ENCODE assay signal across 25 mouse cellular contexts in genomic region chr10:81154313-81154712, GRCm38 (mm10). TPM values are rescaled to one million over a fixed set of nuclear protein-coding genes. Genes with fewer than 3 reads are reported as not detected.
DNase-seq lines count a peak whose midpoint lies in the region; ATAC-seq lines count a peak whose summit lies in the region.
"Had no signal": no experiment of that assay in that cellular context is flagged by ENCODE, and none has a peak within 500 bp of the region (broad histone marks: within the 10 kb centered on the region; RNA-seq: fewer than 3 reads in every experiment).

No protein-coding gene starts in this region.

- ATAC-seq in midbrain, embryonic 16.5 days, result no peak
- no peak for ATAC-seq in stomach, embryonic 15.5 days (ENCODE audit: insufficient read depth, low FRiP score, low read depth)
- ATAC-seq: Patski had no signal

- no peak for DNase-seq in heart, embryonic 10.5 days (ENCODE audit: low spot score)
- DNase-seq in heart, adult 11 months, result no peak
- DNase-seq in midbrain, embryonic 10.5 days (ENCODE audit: low spot score), result no peak
- DNase-seq in embryonic facial prominence, embryonic 10.5 days (ENCODE audit: low spot score), result no peak
- no peak for DNase-seq in spleen, postnatal 14 days (ENCODE audit: low spot score in 2 of 2)
- DNase-seq in adrenal gland, postnatal 25 days, result no peak
- DNase-seq: cerebellum, adult 9-11 months; embryo, embryonic 11 days; gastrocnemius, postnatal 10 days; kidney, adult 11 months; kidney, postnatal 25 days; layer of hippocampus, adult 9-11 months; liver, embryonic 13.5 days; right cerebral cortex, postnatal 25 days had no signal

- no peaks in the 10 kb centered on the region for H3K27me3 ChIP-seq in heart, embryonic 10.5 days (ENCODE audit: insufficient read depth, poor library complexity, severe bottlenecking)
- H3K27me3 ChIP-seq in midbrain, embryonic 10.5 days (ENCODE audit: low read depth, poor library complexity, severe bottlenecking), result no peaks in the 10 kb centered on the region
- H3K27me3 ChIP-seq in midbrain, embryonic 16.5 days (ENCODE audit: control insufficient read depth, insufficient read depth, low read depth, low read length), result no peaks in the 10 kb centered on the region
- H3K27me3 ChIP-seq in embryonic facial prominence, embryonic 10.5 days (replicated peaks; ENCODE audit: low read depth, poor library complexity, severe bottlenecking), result no peaks in the 10 kb centered on the region
- H3K27me3 ChIP-seq in stomach, embryonic 15.5 days (replicated peaks), result no peaks in the 10 kb centered on the region
- H3K27me3 ChIP-seq: liver, embryonic 13.5 days; lung, embryonic 15.5 days; neural tube, embryonic 13.5 days; Patski had no signal

- 86% methylated on average over 12 of the region's 12 CpGs for WGBS in heart, embryonic 10.5 days
- 93% methylated on average over 12 of the region's 12 CpGs for WGBS in midbrain, embryonic 10.5 days
- 95% methylated on average over 11 of the region's 12 CpGs for WGBS in midbrain, embryonic 16.5 days
- 91% methylated on average over 12 of the region's 12 CpGs for WGBS in embryonic facial prominence, embryonic 10.5 days
- WGBS in stomach, embryonic 15.5 days, result 89% methylated on average over 12 of the region's 12 CpGs

- no peak overlapping the region for H3K9ac ChIP-seq in midbrain, embryonic 16.5 days (ENCODE audit: low read depth, low read length)
- no peak overlapping the region for H3K9ac ChIP-seq in stomach, embryonic 15.5 days
- H3K9ac ChIP-seq: hindbrain, embryonic 14.5 days; liver, embryonic 13.5 days; lung, embryonic 15.5 days; neural tube, embryonic 13.5 days had no signal

- H3K4me3 ChIP-seq in heart, embryonic 10.5 days, result no peak overlapping the region
- H3K4me3 ChIP-seq in midbrain, embryonic 10.5 days, result no peak overlapping the region
- no peak overlapping the region for H3K4me3 ChIP-seq in midbrain, embryonic 16.5 days (ENCODE audit: low read depth, low read length)
- H3K4me3 ChIP-seq in embryonic facial prominence, embryonic 10.5 days, result peak overlapping the region; percentile 2; the same call in 1 of the 2 replicates
- H3K4me3 ChIP-seq in stomach, embryonic 15.5 days (replicated peaks), result no peak overlapping the region
- H3K4me3 ChIP-seq: erythroblast, embryonic 14.5 days; heart, adult 2 months; liver, embryonic 13.5 days; lung, embryonic 15.5 days; neural tube, embryonic 13.5 days had no signal

- H3K36me3 ChIP-seq in heart, embryonic 10.5 days, result peaks cover 81% of the 10 kb centered on the region
- H3K36me3 ChIP-seq in midbrain, embryonic 10.5 days, result peaks cover 89% of the 10 kb centered on the region
- H3K36me3 ChIP-seq in midbrain, embryonic 16.5 days (ENCODE audit: control insufficient read depth, insufficient read depth, low read length), result peaks cover 45% of the 10 kb centered on the region
- H3K36me3 ChIP-seq in embryonic facial prominence, embryonic 10.5 days (replicated peaks), result peaks cover 86% of the 10 kb centered on the region
- H3K36me3 ChIP-seq in stomach, embryonic 15.5 days, result peaks cover 72% of the 10 kb centered on the region

- no peaks in the 10 kb centered on the region for H3K9me3 ChIP-seq in heart, embryonic 10.5 days
- no peaks in the 10 kb centered on the region for H3K9me3 ChIP-seq in midbrain, embryonic 10.5 days (replicated peaks)
- no peaks in the 10 kb centered on the region for H3K9me3 ChIP-seq in midbrain, embryonic 16.5 days (replicated peaks; ENCODE audit: control insufficient read depth, low read length, poor library complexity, severe bottlenecking)
- no peaks in the 10 kb centered on the region for H3K9me3 ChIP-seq in embryonic facial prominence, embryonic 10.5 days
- no peaks in the 10 kb centered on the region for H3K9me3 ChIP-seq in stomach, embryonic 15.5 days
- H3K9me3 ChIP-seq: liver, embryonic 13.5 days; lung, embryonic 15.5 days; neural tube, embryonic 13.5 days had no signal

- no peak overlapping the region for H3K4me2 ChIP-seq in midbrain, embryonic 16.5 days (ENCODE audit: low read length)
- H3K4me2 ChIP-seq in stomach, embryonic 15.5 days, result no peak overlapping the region
- H3K4me2 ChIP-seq: hindbrain, embryonic 14.5 days; liver, embryonic 13.5 days; lung, embryonic 15.5 days; neural tube, embryonic 13.5 days had no signal

- H3K4me1 ChIP-seq in heart, embryonic 10.5 days, result peaks cover 27% of the 10 kb centered on the region
- peaks cover 6% of the 10 kb centered on the region; the same call in 1 of the 2 replicates for H3K4me1 ChIP-seq in midbrain, embryonic 10.5 days
- H3K4me1 ChIP-seq in midbrain, embryonic 16.5 days (ENCODE audit: control insufficient read depth, insufficient read depth, low read length), result no peaks in the 10 kb centered on the region
- peaks cover 20% of the 10 kb centered on the region for H3K4me1 ChIP-seq in embryonic facial prominence, embryonic 10.5 days
- peaks cover 7% of the 10 kb centered on the region; the same call in 1 of the 2 replicates for H3K4me1 ChIP-seq in stomach, embryonic 15.5 days
- H3K4me1 ChIP-seq: lung, embryonic 15.5 days had no signal

- peak overlapping the region; percentile 37; the same call in 1 of the 2 replicates for H3K27ac ChIP-seq in heart, embryonic 10.5 days
- 0 out of 2 replicates have a peak overlapping the region, but pooled peaks have one; percentile 1 for H3K27ac ChIP-seq in midbrain, embryonic 10.5 days (replicated peaks)
- H3K27ac ChIP-seq in midbrain, embryonic 16.5 days (ENCODE audit: low read length), result no peak overlapping the region
- no peak overlapping the region for H3K27ac ChIP-seq in embryonic facial prominence, embryonic 10.5 days (replicated peaks)
- H3K27ac ChIP-seq in stomach, embryonic 15.5 days, result peak overlapping the region; percentile 63; the same call in 1 of the 2 replicates
- H3K27ac ChIP-seq: heart, adult 2 months; hindbrain, embryonic 14.5 days; liver, embryonic 13.5 days; lung, embryonic 15.5 days; neural tube, embryonic 13.5 days had no signal

RNA-seq across cellular contexts. Expression of gene Pias4, which starts 13.4 kb away (rescaled TPM):
- 53.5 and 62.2 TPM in 2 replicates for polyA plus RNA-seq in heart, embryonic 10.5 days (2016; fragmentation: Nextera tagmentation; extraction: Ambion mirVana)
- 61.4 and 68.5 TPM in 2 replicates for polyA plus RNA-seq in midbrain, embryonic 10.5 days (2016; fragmentation: Nextera tagmentation; extraction: Ambion mirVana)
- 49.7 and 52.2 TPM in 2 replicates for polyA plus RNA-seq in midbrain, embryonic 16.5 days (2015; fragmentation: Nextera tagmentation; extraction: Ambion mirVana)
- 62.2 and 66.3 TPM in 2 replicates for polyA plus RNA-seq in embryonic facial prominence, embryonic 10.5 days (2016; fragmentation: Nextera tagmentation; extraction: Ambion mirVana)
- 41.8 and 44.9 TPM in 2 replicates for polyA plus RNA-seq in stomach, embryonic 15.5 days (2015; fragmentation: Nextera tagmentation; extraction: Ambion mirVana)
- 33.1 and 36.9 TPM in 2 replicates for total RNA-seq in adrenal gland, postnatal 25 days (2021)

RNA-seq across cellular contexts. Expression of gene Zbtb7a, which starts 19.3 kb away (rescaled TPM):
- 17.6 and 18.6 TPM in 2 replicates for polyA plus RNA-seq in heart, embryonic 10.5 days (2016; fragmentation: Nextera tagmentation; extraction: Ambion mirVana)
- polyA plus RNA-seq in midbrain, embryonic 10.5 days (2016; fragmentation: Nextera tagmentation; extraction: Ambion mirVana), result 7.8 and 9.8 TPM in 2 replicates
- 11.3 and 12.6 TPM in 2 replicates for polyA plus RNA-seq in midbrain, embryonic 16.5 days (2015; fragmentation: Nextera tagmentation; extraction: Ambion mirVana)
- polyA plus RNA-seq in embryonic facial prominence, embryonic 10.5 days (2016; fragmentation: Nextera tagmentation; extraction: Ambion mirVana), result 10.4 and 11.7 TPM in 2 replicates
- 56.2 and 60.1 TPM in 2 replicates for polyA plus RNA-seq in stomach, embryonic 15.5 days (2015; fragmentation: Nextera tagmentation; extraction: Ambion mirVana)
- 72.8 and 96.8 TPM in 2 replicates for total RNA-seq in adrenal gland, postnatal 25 days (2021)

RNA-seq across cellular contexts. Expression of gene Eef2, which starts 22.1 kb away (rescaled TPM):
- 447 and 460 TPM in 2 replicates for polyA plus RNA-seq in heart, embryonic 10.5 days (2016; fragmentation: Nextera tagmentation; extraction: Ambion mirVana)
- polyA plus RNA-seq in midbrain, embryonic 10.5 days (2016; fragmentation: Nextera tagmentation; extraction: Ambion mirVana), result 528 and 571 TPM in 2 replicates
- 535 and 543 TPM in 2 replicates for polyA plus RNA-seq in midbrain, embryonic 16.5 days (2015; fragmentation: Nextera tagmentation; extraction: Ambion mirVana)
- 564 and 572 TPM in 2 replicates for polyA plus RNA-seq in embryonic facial prominence, embryonic 10.5 days (2016; fragmentation: Nextera tagmentation; extraction: Ambion mirVana)
- polyA plus RNA-seq in stomach, embryonic 15.5 days (2015; fragmentation: Nextera tagmentation; extraction: Ambion mirVana), result 517 and 544 TPM in 2 replicates
- total RNA-seq in adrenal gland, postnatal 25 days (2021), result 1,495 and 1,572 TPM in 2 replicates

RNA-seq across cellular contexts. Expression of gene Dapk3, which starts 28.5 kb away (rescaled TPM):
- 56.3 and 78.7 TPM in 2 replicates for polyA plus RNA-seq in heart, embryonic 10.5 days (2016; fragmentation: Nextera tagmentation; extraction: Ambion mirVana)
- polyA plus RNA-seq in midbrain, embryonic 10.5 days (2016; fragmentation: Nextera tagmentation; extraction: Ambion mirVana), result 52.7 and 53.3 TPM in 2 replicates
- polyA plus RNA-seq in midbrain, embryonic 16.5 days (2015; fragmentation: Nextera tagmentation; extraction: Ambion mirVana), result 52.5 and 58.3 TPM in 2 replicates
- 51.5 and 53.2 TPM in 2 replicates for polyA plus RNA-seq in embryonic facial prominence, embryonic 10.5 days (2016; fragmentation: Nextera tagmentation; extraction: Ambion mirVana)
- 61.9 and 65.4 TPM in 2 replicates for polyA plus RNA-seq in stomach, embryonic 15.5 days (2015; fragmentation: Nextera tagmentation; extraction: Ambion mirVana)
- total RNA-seq in adrenal gland, postnatal 25 days (2021), result 70.8 and 76.5 TPM in 2 replicates

RNA-seq across cellular contexts. Expression of gene 4930442H23Rik, which starts 29.3 kb away (rescaled TPM):
- not detected in 2 replicates for polyA plus RNA-seq in heart, embryonic 10.5 days (2016; fragmentation: Nextera tagmentation; extraction: Ambion mirVana)
- 0.09 TPM in 1 of 2 replicates, not detected in the other for polyA plus RNA-seq in midbrain, embryonic 10.5 days (2016; fragmentation: Nextera tagmentation; extraction: Ambion mirVana)
- polyA plus RNA-seq in midbrain, embryonic 16.5 days (2015; fragmentation: Nextera tagmentation; extraction: Ambion mirVana), result not detected in 2 replicates
- polyA plus RNA-seq in embryonic facial prominence, embryonic 10.5 days (2016; fragmentation: Nextera tagmentation; extraction: Ambion mirVana), result not detected in 2 replicates
- polyA plus RNA-seq in stomach, embryonic 15.5 days (2015; fragmentation: Nextera tagmentation; extraction: Ambion mirVana), result 0.10 TPM in 1 of 2 replicates, not detected in the other
- total RNA-seq in adrenal gland, postnatal 25 days (2021), result not detected in 2 replicates
- total RNA-seq: gastrocnemius, postnatal 10 days; heart, adult 2 months; left cerebral cortex, postnatal 25 days; monocyte, adult 5-6 weeks had no signal
- polyA plus RNA-seq: erythroblast, embryonic 14.5 days; heart, adult 2 months; hindbrain, embryonic 14.5 days; liver, embryonic 13.5 days; neural tube, embryonic 13.5 days; urinary bladder, adult 2 months had no signal

Comparison
In these comparisons a context has a peak if more than half of its experiments do, and no peak if none do; other contexts are left out.
1. H3K27ac ChIP-seq: peak in heart, embryonic 10.5 days (single experiment), midbrain, embryonic 10.5 days (single experiment) and stomach, embryonic 15.5 days (single experiment); none in midbrain, embryonic 16.5 days (single experiment) and embryonic facial prominence, embryonic 10.5 days (single experiment).